Mouse (Mus musculus): ENCODE data around the gene Mast4.

GRCm38 (mm10) chr13:102695121-102695905 lies 639.0 kb downstream of the Mast4 start:
- no peak for TF ChIP-seq CTCF (IDR thresholded peaks at IDR 0.05; ENCODE audit: low read depth, low read length)
- TF ChIP-seq POLR2A (IDR thresholded peaks at IDR 0.05; ENCODE audit: borderline replicate concordance, low read depth, low read length), result no peak
